Mouse (Mus musculus): ENCODE results near the gene Bhlha9.

DNA sequence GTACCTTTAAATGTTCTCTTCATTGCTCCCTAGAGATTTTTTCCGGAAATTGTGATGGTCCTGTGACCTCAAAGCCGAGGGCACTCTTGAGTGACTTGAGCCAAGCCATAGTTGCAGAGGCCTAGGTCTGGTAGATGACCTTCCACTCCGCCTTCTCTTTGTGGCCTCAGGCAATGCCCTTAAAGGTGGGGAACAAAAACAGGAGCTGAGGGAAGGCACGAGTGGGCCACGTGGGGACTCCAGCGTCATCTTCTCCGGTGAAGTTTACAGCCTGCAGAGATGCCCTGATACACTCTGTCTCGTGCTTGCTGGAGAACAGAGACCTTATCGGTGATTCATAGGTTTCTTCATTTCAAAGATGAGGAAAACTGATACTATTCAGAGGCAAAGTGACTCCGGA lies 48.2 kb upstream of the Bhlha9 start:
- no peak for TF ChIP-seq POLR2A (IDR thresholded peaks at IDR 0.05; ENCODE audit: low read depth, low read length)
- TF ChIP-seq CTCF (IDR thresholded peaks at IDR 0.05; ENCODE audit: extremely low read depth, insufficient read length, insufficient replicate concordance, low read depth, low read length): no peak
